Mouse (Mus musculus) heart, postnatal 0 days (tissue): ENCODE measurements around the gene Retreg3. TPM values are rescaled to one million over a fixed set of nuclear protein-coding genes. Genes with fewer than 3 reads are reported as not detected.

Experiments
- ATAC-seq: fragments of 200-750 bp; cut with Nextera tagmentation; 2 replicates; pipeline ENCODE4 v1.8.0; 2017; ENCODE audit warnings: low read depth, moderate number of reproducible peaks, moderate library complexity; ENCODE audit not compliant: insufficient read depth
- DNase-seq: peaks from one replicate; pipeline ENCODE4 v3.0.0-alpha.2; 2016; ENCODE audit warnings: low spot score
- H3K27ac ChIP-seq: fragments of 300-500 bp; sonication (generic); 2 replicates; pipeline ENCODE4 v1.5.1; 2014; ENCODE audit warnings: low read depth, mild to moderate bottlenecking
- H3K27me3 ChIP-seq: fragments of 300-500 bp; sonication (generic); 2 replicates; pipeline ENCODE4 v1.6.1; 2014; ENCODE audit warnings: low read length, mixed read lengths; ENCODE audit not compliant: control insufficient read depth, insufficient read depth
- H3K36me3 ChIP-seq: fragments of 300-500 bp; sonication (generic); replicated peaks from 2 replicates; pipeline ENCODE4 v1.6.1; 2014; ENCODE audit warnings: low read length, mixed read lengths; ENCODE audit not compliant: control insufficient read depth, insufficient read depth
- H3K4me1 ChIP-seq: fragments of 300-500 bp; sonication (generic); 2 replicates; pipeline ENCODE4 v1.6.1; 2014; ENCODE audit warnings: antibody characterized with exemption; ENCODE audit not compliant: control insufficient read depth, insufficient read depth
- H3K4me2 ChIP-seq: fragments of 300-500 bp; sonication (generic); 2 replicates; pipeline ENCODE4 v1.6.1; 2014; ENCODE audit warnings: low read depth, mild to moderate bottlenecking, low read length, moderate library complexity
- H3K4me3 ChIP-seq: fragments of 300-500 bp; sonication (generic); 2 replicates; pipeline ENCODE4 v1.5.1; 2014; ENCODE audit warnings: low read depth, low read length
- H3K9ac ChIP-seq: fragments of 300-500 bp; sonication (generic); replicated peaks from 2 replicates; pipeline ENCODE4 v1.6.1; 2014; ENCODE audit warnings: low read depth, low read length, mixed read lengths
- H3K9me3 ChIP-seq: fragments of 300-500 bp; sonication (generic); replicated peaks from 2 replicates; pipeline ENCODE4 v1.6.1; 2016; ENCODE audit warnings: low read length; ENCODE audit not compliant: control insufficient read depth
- CTCF ChIP-seq: IDR thresholded peaks from 2 replicates; pipeline ENCODE4 v1.5.1; 2016; ENCODE audit warnings: antibody characterized with exemption, control low read depth, low read depth
- EP300 ChIP-seq: IDR thresholded peaks from 2 replicates; pipeline ENCODE4 v1.6.1; 2016; ENCODE audit warnings: antibody characterized with exemption, low read depth
- WGBS: fragments of 180-500 bp; shearing (Covaris S2); extraction: QIAGEN DNeasy Blood & Tissue Kit; methylation state at CpG from one replicate; pipeline ENCODE4 v1.1.7; 2014; 5-methylcytosine and 5-hydroxymethylcytosine counted together
- polyA plus RNA-seq: library from polyadenylated mRNA; unstranded; fragments of >200 nt; fragmentation: Nextera tagmentation; extraction: Ambion mirVana; gene quantifications from 2 replicates; pipeline ENCODE4 v1.2.1, GENCODE M21; 2015
- total RNA-seq: library from RNA; depleted of rRNA; stranded (reverse); fragments of >200 nt; gene quantifications from 2 replicates; pipeline ENCODE4 v1.2.3, GENCODE M21; 2014; ENCODE audit warnings: low replicate concordance

Gene Retreg3
- total and polyA plus RNA-seq, 2 experiments from 2014 or later, result 11.3 to 47.6 TPM

GRCm38 (mm10) chr11:101095314-101096024 is 24.2 kb downstream of the Retreg3 start, which contains the start of gene Psmc3ip:
Gene Psmc3ip, minus strand, starts transcription at chr11:101095436.
- peak within 1 kb of the TSS; percentile 86 for H3K9ac ChIP-seq
- H3K4me1 ChIP-seq, result no peaks in the 10 kb centered on the region; the same call in 1 of the 2 replicates
- no peaks in the 10 kb centered on the region for H3K27me3 ChIP-seq
- WGBS, result under 1% methylated on average over 43 of the region's 43 CpGs
- no peaks in the 10 kb centered on the region for H3K9me3 ChIP-seq
- DNase-seq (peak; percentile 96), ATAC-seq (peak; percentile 95)
- peak; percentile 72 for TF ChIP-seq CTCF
- TF ChIP-seq EP300, result no peak
- peaks cover 71% of the 10 kb centered on the region for H3K36me3 ChIP-seq
- peak within 1 kb of the TSS; percentile 100 for H3K27ac ChIP-seq
- peak within 1 kb of the TSS; percentile 79 for H3K4me3 ChIP-seq
- H3K4me2 ChIP-seq, result peak within 1 kb of the TSS; percentile 88

GRCm38 (mm10) chr11:101094930-101095313 is 24.8 kb downstream of the Retreg3 start:
- no peak for TF ChIP-seq CTCF
- no peak for TF ChIP-seq EP300
- peak overlapping the region; percentile 79 for H3K4me3 ChIP-seq
- no peaks in the 10 kb centered on the region for H3K9me3 ChIP-seq
- H3K4me2 ChIP-seq, result peak overlapping the region; percentile 88
- peak overlapping the region; percentile 100; the same call in 1 of the 2 replicates for H3K27ac ChIP-seq
- no peak for DNase-seq
- 1% methylated on average over 18 of the region's 18 CpGs for WGBS
- no peak for ATAC-seq
- H3K27me3 ChIP-seq, result no peaks in the 10 kb centered on the region
- H3K36me3 ChIP-seq, result peaks cover 71% of the 10 kb centered on the region
- no peaks in the 10 kb centered on the region; the same call in 1 of the 2 replicates for H3K4me1 ChIP-seq
- peak overlapping the region; percentile 86; the same call in 1 of the 2 replicates for H3K9ac ChIP-seq

GRCm38 (mm10) chr11:101089931-101090330 is 29.8 kb downstream of the Retreg3 start:
- WGBS, result 90% methylated on average over 1 of the region's 1 CpGs
- H3K4me1 ChIP-seq, result peaks cover 16% of the 10 kb centered on the region
- no peaks in the 10 kb centered on the region for H3K9me3 ChIP-seq

GRCm38 (mm10) chr11:101087682-101088055 is 32.0 kb downstream of the Retreg3 start:
- peak overlapping the region; percentile 67 for H3K9ac ChIP-seq
- no peak for ATAC-seq
- H3K4me2 ChIP-seq, result peak overlapping the region; percentile 76
- H3K4me3 ChIP-seq, result peak overlapping the region; percentile 70
- no peak for TF ChIP-seq CTCF
- TF ChIP-seq EP300, result no peak
- no peaks in the 10 kb centered on the region for H3K9me3 ChIP-seq
- H3K36me3 ChIP-seq, result peaks cover 46% of the 10 kb centered on the region
- no peak for DNase-seq
- no peaks in the 10 kb centered on the region for H3K27me3 ChIP-seq
- whole genome bisulfite sequencing, result 8% methylated on average over 8 of the region's 8 CpGs
- H3K4me1 ChIP-seq, result peaks cover 24% of the 10 kb centered on the region
- H3K27ac ChIP-seq, result peak overlapping the region; percentile 80

More at GRCm38 (mm10) chr11:101089931-101090330, 29.8 kb downstream of the Retreg3 start:
- no peak overlapping the region for H3K4me3 ChIP-seq
- no peak for TF ChIP-seq CTCF
- no peak for TF ChIP-seq EP300
- DNase-seq (no peak), ATAC-seq (no peak)
- H3K4me2 ChIP-seq, result no peak overlapping the region
- peaks cover 55% of the 10 kb centered on the region for H3K36me3 ChIP-seq
- no peaks in the 10 kb centered on the region for H3K27me3 ChIP-seq
- no peak overlapping the region for H3K9ac ChIP-seq
- no peak overlapping the region for H3K27ac ChIP-seq

- peak; percentile 86 for ATAC-seq
- no peaks in the 10 kb centered on the region for H3K9me3 ChIP-seq
- peaks cover 24% of the 10 kb centered on the region for H3K4me1 ChIP-seq
- peak within 1 kb of the TSS; percentile 80 for H3K27ac ChIP-seq
- TF ChIP-seq EP300 (0 out of 2 replicates have a peak, but pooled peaks have one; percentile 41), CTCF (no peak)
- H3K4me2 ChIP-seq, result peak within 1 kb of the TSS; percentile 76
- DNase-seq, result peak; percentile 95
- peak within 1 kb of the TSS; percentile 67 for H3K9ac ChIP-seq
- peak within 1 kb of the TSS; percentile 70 for H3K4me3 ChIP-seq
- peaks cover 39% of the 10 kb centered on the region for H3K36me3 ChIP-seq
- no peaks in the 10 kb centered on the region for H3K27me3 ChIP-seq
- 1% methylated on average over 50 of the region's 52 CpGs for WGBS
Measured at GRCm38 (mm10) chr11:101086756-101087681, 32.7 kb downstream of the Retreg3 start, which contains the start of gene Mlx. Gene Mlx, plus strand, starts transcription at chr11:101087277.
